Mouse (Mus musculus) T-helper 1 cell (primary cell): ENCODE results near the gene Bhlha15.

Source experiments
- in situ Hi-C: fragments of 300-600 bp; cut with MboI, MseI; formaldehyde crosslinking; loops from one replicate; pipeline ENCODE4 v1.15.1; 2025; ENCODE audit warnings: high pct_unique_total_duplicates

Gene Bhlha15

DNA sequence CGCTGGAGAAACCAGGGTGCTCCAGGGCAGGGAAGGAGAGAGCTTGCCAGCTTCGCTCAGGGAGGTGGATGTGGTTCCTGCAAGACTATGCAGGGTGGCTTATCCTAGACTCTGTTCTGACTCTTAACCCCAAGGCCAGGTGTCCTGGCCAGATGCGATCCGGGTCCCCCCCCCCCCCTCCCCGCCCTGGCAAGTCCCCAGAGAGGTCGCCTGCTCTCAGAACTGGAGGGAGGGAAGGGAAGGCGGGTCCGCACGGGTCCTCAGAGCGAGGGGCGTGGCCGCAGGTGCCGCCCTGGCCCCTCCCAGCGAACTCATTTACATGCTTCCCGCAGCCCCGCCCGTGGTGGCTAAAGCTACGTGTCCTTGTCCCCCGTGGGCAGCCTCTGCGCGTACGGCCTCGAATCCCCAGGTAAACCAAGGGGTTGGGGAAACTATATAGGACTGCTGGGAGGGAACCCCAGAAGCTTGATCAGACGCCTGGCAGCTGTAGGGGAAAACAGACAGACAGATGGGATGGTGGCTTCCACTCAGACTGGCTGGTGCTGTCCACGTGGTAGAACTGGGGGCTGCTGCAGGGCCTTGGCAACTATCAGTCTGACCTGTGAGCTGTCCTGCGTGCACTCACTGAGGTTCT is at the start of gene Bhlha15:
Gene Bhlha15, plus strand, starts transcription at position 337 of the 634 bp plus-strand sequence.
- in situ Hi-C loops: no loop called here

GRCm38 (mm10) chr5:144143531-144143930 is 46.6 kb upstream of the Bhlha15 start:
- in situ Hi-C loops: no loop called here

- in situ Hi-C loops: no loop called here
These were observed 43.2 kb upstream of the Bhlha15 start for GRCm38 (mm10) chr5:144146898-144147297.

GRCm38 (mm10) chr5:144149530-144149929 is 40.6 kb upstream of the Bhlha15 start:
- in situ Hi-C loops: no loop called here

- in situ Hi-C loops: loop anchor here (5.0 kb wide), 1 partner anchor 109 kb away; no protein-coding TSS in a partner anchor
These were observed 38.8 kb upstream of the Bhlha15 start for GRCm38 (mm10) chr5:144151270-144151669.

DNA sequence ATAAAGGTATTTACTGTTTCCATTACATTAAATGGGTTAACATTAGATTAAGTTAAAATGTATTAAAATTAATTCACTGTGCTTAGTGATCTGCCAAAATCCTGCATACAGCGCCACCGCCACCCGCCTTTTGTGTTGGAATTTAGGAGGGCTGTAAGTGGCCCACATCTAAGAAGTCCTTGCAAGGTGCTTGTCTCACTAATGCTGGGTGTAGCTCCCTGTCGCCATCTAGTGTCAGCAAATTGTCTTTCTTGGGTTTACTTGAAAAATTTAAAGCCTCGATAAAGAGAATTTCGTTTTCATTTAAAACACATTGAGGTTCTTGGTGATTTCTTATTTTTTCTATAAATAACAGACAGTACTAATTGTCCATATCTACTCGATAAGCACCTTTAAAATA is 35.6 kb upstream of the Bhlha15 start:
- in situ Hi-C loops: loop anchor here (5.0 kb wide), 1 partner anchor 112 kb away; no protein-coding TSS in a partner anchor

GRCm38 (mm10) chr5:144158604-144159003 is 31.5 kb upstream of the Bhlha15 start:
- in situ Hi-C loops: no loop called here

- in situ Hi-C loops: no loop called here
These were observed 30.9 kb upstream of the Bhlha15 start for GRCm38 (mm10) chr5:144159137-144159536.

DNA sequence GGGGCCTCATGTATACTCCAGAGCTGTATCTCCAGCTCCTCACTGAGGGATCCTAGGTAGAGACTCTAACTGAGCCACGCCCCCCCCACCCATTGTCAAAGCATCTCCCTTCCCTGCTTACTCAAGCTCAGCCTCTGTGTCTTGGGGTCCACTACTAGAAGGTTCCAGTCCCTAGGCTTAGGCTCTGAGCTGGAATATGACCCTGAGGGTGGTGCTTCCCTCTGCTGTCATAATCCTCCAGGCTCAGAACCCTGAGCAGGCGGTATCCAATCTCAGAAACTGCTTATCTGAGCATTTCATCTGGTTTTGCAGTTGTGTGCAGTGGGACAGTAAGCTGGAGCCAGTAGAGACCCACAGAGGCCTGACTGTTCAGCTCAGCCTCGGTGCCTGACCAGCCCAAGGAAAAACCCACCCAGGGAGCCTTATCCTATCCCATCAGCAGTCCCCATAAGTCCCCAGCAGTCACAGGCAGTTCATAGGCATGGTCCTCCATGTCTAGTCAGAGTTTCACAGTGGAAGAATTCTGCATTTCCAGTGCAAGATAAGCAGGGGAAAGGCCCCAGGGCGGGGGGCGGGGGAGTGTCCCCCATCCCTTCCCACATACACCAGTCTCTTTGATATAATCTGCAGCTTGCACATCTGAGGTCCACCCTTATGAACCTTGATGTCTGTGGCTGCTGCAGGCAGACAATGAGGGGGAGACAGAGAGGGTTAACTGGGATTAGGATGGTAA is 27.8 kb upstream of the Bhlha15 start:
- in situ Hi-C loops: no loop called here

DNA sequence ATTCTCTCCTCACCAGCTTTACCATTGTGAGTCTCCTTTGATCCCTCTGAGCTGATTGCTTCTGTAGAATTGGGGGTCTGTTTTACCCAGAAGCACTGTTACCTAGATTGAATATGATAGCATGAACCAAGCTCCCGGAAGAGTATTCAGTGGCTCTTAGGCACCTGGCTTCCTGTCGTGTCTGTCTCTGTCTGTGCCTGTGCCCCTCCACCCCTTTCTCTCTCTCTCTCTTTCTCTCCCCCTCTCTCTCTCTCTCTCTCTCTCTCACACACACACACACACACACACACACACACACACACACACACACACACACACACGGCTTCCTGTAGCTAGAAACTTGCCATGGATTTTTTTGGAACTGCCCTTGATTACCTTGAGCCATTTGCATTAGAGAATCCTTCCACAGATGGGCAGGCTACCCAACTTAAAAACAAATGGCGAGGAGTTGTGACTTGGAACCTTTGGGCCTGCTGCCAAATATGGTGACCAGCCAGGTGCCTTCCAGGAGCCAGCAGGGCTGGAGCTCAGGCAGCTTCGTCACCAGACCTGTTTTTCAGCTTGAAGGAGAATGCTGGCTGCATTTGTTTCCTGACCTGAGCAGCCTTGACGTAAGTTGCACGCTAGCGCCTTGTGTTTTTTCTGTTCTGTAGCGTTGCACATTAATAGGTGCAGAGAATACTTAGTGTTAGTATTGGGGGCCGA is 27.1 kb upstream of the Bhlha15 start:
- in situ Hi-C loops: no loop called here

DNA sequence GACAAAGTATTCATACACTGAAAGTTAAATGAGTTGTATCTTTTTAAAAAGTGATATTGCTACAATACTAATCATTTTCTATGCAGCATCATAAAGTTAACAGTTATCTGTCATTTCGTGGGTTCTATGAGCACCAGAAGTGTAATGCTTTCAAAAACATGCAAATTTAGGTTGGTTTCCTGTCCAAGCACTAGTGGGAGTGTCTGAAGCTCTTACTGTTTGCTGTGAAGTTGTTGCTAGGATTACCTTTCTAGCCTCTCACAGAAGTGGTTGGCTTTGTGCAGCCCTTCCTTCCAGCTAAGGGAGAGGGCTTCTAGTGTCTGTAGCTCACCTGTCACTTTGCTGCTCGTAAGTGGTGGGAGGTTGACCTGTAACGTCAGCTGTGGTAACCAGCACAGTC is 24.3 kb upstream of the Bhlha15 start:
- in situ Hi-C loops: no loop called here

DNA sequence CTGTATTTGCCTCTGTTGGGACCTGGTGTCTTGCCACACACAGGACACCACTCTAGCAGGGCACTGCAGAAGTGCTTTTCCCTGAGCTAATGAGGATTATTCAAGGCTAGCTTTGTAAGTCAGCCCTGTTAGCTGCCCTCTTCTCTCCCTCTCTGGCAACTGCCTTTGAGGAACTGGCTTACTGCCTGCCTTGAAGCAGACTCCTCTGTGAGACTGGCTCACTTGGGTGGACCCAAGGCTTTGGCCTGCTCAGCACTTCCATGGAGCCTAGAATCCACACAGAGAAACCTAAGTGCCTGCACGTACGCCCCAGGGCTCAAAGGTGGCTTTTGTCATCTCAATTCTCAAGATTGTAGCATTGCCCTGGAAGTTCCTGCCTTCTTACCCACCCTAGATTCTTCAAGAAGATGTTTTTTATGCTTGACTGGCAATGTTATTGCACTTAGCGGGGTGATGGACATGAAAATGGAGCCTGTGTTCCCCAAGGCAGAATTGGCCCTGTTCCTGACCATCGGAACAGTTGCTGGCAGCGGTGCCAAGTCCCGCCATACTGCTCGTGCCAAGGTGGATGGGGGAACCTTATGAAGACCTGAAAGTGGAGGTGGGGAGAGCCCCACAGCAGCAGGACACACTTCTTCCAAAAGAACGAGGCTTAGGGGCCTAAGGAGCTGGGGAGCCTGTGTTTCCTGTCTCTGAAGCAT is 20.7 kb upstream of the Bhlha15 start:
- in situ Hi-C loops: no loop called here

GRCm38 (mm10) chr5:144173648-144174047 is 16.4 kb upstream of the Bhlha15 start:
- in situ Hi-C loops: no loop called here

GRCm38 (mm10) chr5:144178216-144178615 is 11.9 kb upstream of the Bhlha15 start:
- in situ Hi-C loops: no loop called here

- in situ Hi-C loops: no loop called here
These were observed 8.8 kb upstream of the Bhlha15 start for GRCm38 (mm10) chr5:144181249-144181648.

DNA sequence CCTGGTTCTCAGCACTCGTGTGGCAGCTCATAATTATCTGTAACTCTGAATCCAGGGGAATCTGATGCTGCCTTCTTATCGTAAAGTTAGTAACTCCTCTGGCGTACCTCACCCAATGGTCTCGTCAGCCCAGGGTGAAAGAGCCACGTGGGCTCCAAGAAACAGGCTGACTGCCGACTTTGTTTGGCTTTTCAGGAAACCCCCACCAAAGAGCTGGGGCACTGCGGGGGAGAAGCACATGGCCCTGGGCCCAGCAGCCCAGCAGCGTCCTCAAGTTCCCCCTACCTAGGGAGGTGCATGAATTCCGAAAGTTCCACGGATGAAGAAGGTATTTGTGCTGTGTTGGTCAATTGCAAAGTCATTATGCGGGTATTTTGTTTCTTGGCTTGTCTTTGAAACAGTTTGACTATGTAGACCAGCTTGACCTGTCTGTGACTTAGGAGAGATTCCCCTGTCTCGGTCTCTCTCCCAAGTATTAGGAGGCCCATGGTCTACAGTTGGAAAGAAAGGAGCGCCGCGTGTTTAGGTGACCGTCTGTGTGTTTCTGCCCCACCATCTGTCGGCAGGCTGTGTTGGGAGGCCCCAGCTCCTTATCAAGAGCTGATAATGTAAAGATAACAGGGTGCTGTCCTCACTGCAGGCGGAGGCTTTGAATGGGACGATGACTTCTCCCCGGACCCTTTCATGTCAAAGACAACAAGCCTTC is 7.4 kb upstream of the Bhlha15 start:
- in situ Hi-C loops: no loop called here

GRCm38 (mm10) chr5:144183248-144183559 is 6.9 kb upstream of the Bhlha15 start:
- in situ Hi-C loops: no loop called here

- in situ Hi-C loops: no loop called here
These were observed 6.3 kb upstream of the Bhlha15 start for GRCm38 (mm10) chr5:144183647-144184335.

GRCm38 (mm10) chr5:144184350-144185045 is 5.6 kb upstream of the Bhlha15 start:
- in situ Hi-C loops: no loop called here

DNA sequence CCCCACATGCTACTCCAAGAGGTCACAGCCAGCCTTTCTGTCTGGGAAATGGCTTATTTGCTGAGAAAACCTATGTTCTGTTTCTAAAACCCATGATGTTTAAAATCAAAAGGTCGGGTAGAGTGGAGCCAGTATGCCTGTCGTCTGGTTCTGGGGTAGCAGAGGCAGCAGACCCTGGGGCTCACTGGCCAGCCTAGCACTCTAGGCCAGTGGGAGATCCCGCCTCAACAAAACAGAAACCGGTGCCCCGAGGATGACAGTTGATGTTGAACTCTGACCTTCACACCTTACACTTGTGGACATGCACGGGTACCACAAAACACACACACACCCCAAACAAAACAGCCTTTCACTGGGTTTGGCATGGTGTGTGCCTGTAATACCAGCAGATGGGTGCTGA is 1.7 kb upstream of the Bhlha15 start:
- in situ Hi-C loops: no loop called here
